Mouse (Mus musculus) macrophage (primary cell): Measurements from ENCODE around the gene Bex6. TPM values are rescaled to one million over a fixed set of nuclear protein-coding genes. Genes with fewer than 3 reads are reported as not detected.
"Not testable (repeated sequence)": the region's sequence is repeated elsewhere in the genome, so short reads cannot be mapped to it uniquely, and the experiment has no call there.

Source experiments
- H3K27ac ChIP-seq: fragments of 350-480 bp; formaldehyde crosslinking; 2 replicates; pipeline ENCODE4 v1.9.0; 2021
- H3K36me3 ChIP-seq: fragments of 350-480 bp; formaldehyde crosslinking; 2 replicates; pipeline ENCODE4 v1.9.0; 2021; ENCODE audit errors: inconsistent target
- H3K4me3 ChIP-seq: fragments of 350-480 bp; formaldehyde crosslinking; 2 replicates; pipeline ENCODE4 v1.9.0; 2021; ENCODE audit errors: inconsistent target
- H3K79me2 ChIP-seq: fragments of 350-480 bp; formaldehyde crosslinking; 2 replicates; pipeline ENCODE4 v1.9.0; 2021; ENCODE audit errors: inconsistent target
- WGBS: methylation state at CpG from one replicate; pipeline ENCODE4 v1.1.7; 2026; ENCODE audit warnings: inconsistent platforms; ENCODE audit not compliant: missing documents; 5-methylcytosine and 5-hydroxymethylcytosine counted together
- polyA plus RNA-seq: library from polyadenylated mRNA; stranded (reverse); fragments of 250-400 nt; gene quantifications from 3 replicates; pipeline ENCODE4 v1.2.4, GENCODE M21; 2018; ENCODE audit warnings: inconsistent platforms

Gene Bex6
- polyA plus RNA-seq, 1 experiment from 2014 or later: 0.83 TPM

- H3K36me3 ChIP-seq: no peaks in the 10 kb centered on the region
- no peaks in the 10 kb centered on the region for H3K79me2 ChIP-seq
- peak overlapping the region; percentile 9; the same call in 1 of the 2 replicates for H3K4me3 ChIP-seq
- WGBS: 79% methylated on average over 20 of the region's 21 CpGs
- peak overlapping the region; percentile 70 for H3K27ac ChIP-seq
Observed at GRCm38 (mm10) chr16:32200256-32201003, 20.8 kb downstream of the Bex6 start.

- H3K79me2 ChIP-seq: no peaks in the 10 kb centered on the region
- peak overlapping the region; percentile 70 for H3K27ac ChIP-seq
- no peak overlapping the region for H3K4me3 ChIP-seq
- H3K36me3 ChIP-seq: no peaks in the 10 kb centered on the region
- WGBS: 79% methylated on average over 9 of the region's 9 CpGs
Observed at GRCm38 (mm10) chr16:32201004-32201325, 21.3 kb downstream of the Bex6 start.

GRCm38 (mm10) chr16:32202681-32203080 is 23.1 kb downstream of the Bex6 start:
- no peaks in the 10 kb centered on the region for H3K79me2 ChIP-seq
- 20% methylated on average over 6 of the region's 6 CpGs for WGBS
- H3K27ac ChIP-seq: peak overlapping the region; percentile 71
- no peak overlapping the region for H3K4me3 ChIP-seq
- H3K36me3 ChIP-seq: no peaks in the 10 kb centered on the region

GRCm38 (mm10) chr16:32204902-32205301 is 25.3 kb downstream of the Bex6 start:
- 90% methylated on average over 3 of the region's 3 CpGs for WGBS
- H3K79me2 ChIP-seq: no peaks in the 10 kb centered on the region
- H3K4me3 ChIP-seq: no peak overlapping the region
- no peak overlapping the region for H3K27ac ChIP-seq
- no peaks in the 10 kb centered on the region for H3K36me3 ChIP-seq

GRCm38 (mm10) chr16:32214156-32214555 is 34.5 kb downstream of the Bex6 start:
- H3K79me2 ChIP-seq: no peaks in the 10 kb centered on the region
- no peak overlapping the region for H3K4me3 ChIP-seq
- H3K27ac ChIP-seq: no peak overlapping the region
- no peaks in the 10 kb centered on the region for H3K36me3 ChIP-seq

GRCm38 (mm10) chr16:32214804-32215576 is 35.4 kb downstream of the Bex6 start:
- Histone ChIP-seq H3K36me3 (no peaks in the 10 kb centered on the region), H3K4me3 (no peak overlapping the region), H3K79me2 (no peaks in the 10 kb centered on the region), H3K27ac (no peak overlapping the region)
- WGBS: 71% methylated on average over 17 of the region's 17 CpGs

GRCm38 (mm10) chr16:32221803-32222202 is 42.2 kb downstream of the Bex6 start:
- Histone ChIP-seq H3K4me3 (no peak overlapping the region), H3K79me2 (no peaks in the 10 kb centered on the region), H3K27ac (no peak overlapping the region), H3K36me3 (no peaks in the 10 kb centered on the region)
- 82% methylated on average over 4 of the region's 4 CpGs for WGBS

- no peaks in the 10 kb centered on the region for H3K36me3 ChIP-seq
- no peak overlapping the region for H3K4me3 ChIP-seq
- no peaks in the 10 kb centered on the region for H3K79me2 ChIP-seq
- no peak overlapping the region for H3K27ac ChIP-seq
Observed at GRCm38 (mm10) chr16:32222399-32222798, 42.8 kb downstream of the Bex6 start.

- H3K36me3 ChIP-seq: not testable (repeated sequence)
- WGBS: 72% methylated on average over 2 of the region's 3 CpGs
Observed at GRCm38 (mm10) chr16:32232050-32232449, 52.4 kb downstream of the Bex6 start.

More at GRCm38 (mm10) chr16:32232050-32232449, 52.4 kb downstream of the Bex6 start:
- H3K27ac ChIP-seq, H3K4me3 ChIP-seq, H3K79me2 ChIP-seq: not testable (repeated sequence)

Other genes with a start within 250 kb of the Bex6 start
- 2.8 to 3.6 TPM (median 2.9 TPM) in 3 replicates for gene Pigz, start 246.0 kb upstream of the Bex6 start, polyA plus RNA-seq
- 30.6 to 67.1 TPM (median 53.4 TPM) in 3 replicates for gene 0610012G03Rik, start 231.3 kb upstream of the Bex6 start, polyA plus RNA-seq
- 39.9 to 50.1 TPM (median 49.5 TPM) in 3 replicates for gene Ncbp2, start 231.3 kb upstream of the Bex6 start, polyA plus RNA-seq
- 16.1 to 23.9 TPM (median 16.3 TPM) in 3 replicates for gene Senp5, start 176.5 kb upstream of the Bex6 start, polyA plus RNA-seq
- gene Pak2, start 100.5 kb upstream of the Bex6 start, polyA plus RNA-seq: 58.5 to 99.5 TPM (median 73.3 TPM) in 3 replicates
- 30.5 to 37.7 TPM (median 33.8 TPM) in 3 replicates for gene Pigx, start 80.1 kb upstream of the Bex6 start, polyA plus RNA-seq
- gene Cep19, start 80.0 kb upstream of the Bex6 start, polyA plus RNA-seq: 6.1 to 13.3 TPM (median 8.9 TPM) in 3 replicates
- 133 to 329 TPM (median 277 TPM) in 3 replicates for gene Nrros, start 14.2 kb upstream of the Bex6 start, polyA plus RNA-seq
- 7.9 to 11.3 TPM (median 8.2 TPM) in 3 replicates for gene Fbxo45, start 67.3 kb downstream of the Bex6 start, polyA plus RNA-seq
- gene Wdr53, start 67.4 kb downstream of the Bex6 start, polyA plus RNA-seq: 14.7 to 20.5 TPM (median 18.9 TPM) in 3 replicates
- not detected in 3 replicates for gene Smco1, start 91.6 kb downstream of the Bex6 start, polyA plus RNA-seq
- 12.1 to 18.7 TPM (median 16.1 TPM) in 3 replicates for gene Rnf168, start 97.6 kb downstream of the Bex6 start, polyA plus RNA-seq
- gene Ubxn7, start 152.4 kb downstream of the Bex6 start, polyA plus RNA-seq: 3.9 to 6.0 TPM (median 4.0 TPM) in 3 replicates
- 0.67 to 1.2 TPM (median 1.1 TPM) in 3 replicates for gene Tm4sf19, start 220.7 kb downstream of the Bex6 start, polyA plus RNA-seq
- gene Tctex1d2, start 239.9 kb downstream of the Bex6 start, polyA plus RNA-seq: 16.6 to 17.3 TPM (median 16.7 TPM) in 3 replicates